Mouse (Mus musculus) 416B (cell line): ENCODE measurements around the gene Sos2.

ENCODE experiments used
- DNase-seq: peaks from one replicate; pipeline ENCODE4 v3.0.0; 2011; ENCODE audit warnings: low read depth

The Sos2 gene

GRCm38 (mm10) chr12:69681566-69682061 is at the start of gene Sos2:
TSS of gene Sos2 (minus strand) at chr12:69681852.
- no peak for DNase-seq

GRCm38 (mm10) chr12:69730306-69730705 is 48.7 kb upstream of the Sos2 start:
- DNase-seq, result no peak

DNA sequence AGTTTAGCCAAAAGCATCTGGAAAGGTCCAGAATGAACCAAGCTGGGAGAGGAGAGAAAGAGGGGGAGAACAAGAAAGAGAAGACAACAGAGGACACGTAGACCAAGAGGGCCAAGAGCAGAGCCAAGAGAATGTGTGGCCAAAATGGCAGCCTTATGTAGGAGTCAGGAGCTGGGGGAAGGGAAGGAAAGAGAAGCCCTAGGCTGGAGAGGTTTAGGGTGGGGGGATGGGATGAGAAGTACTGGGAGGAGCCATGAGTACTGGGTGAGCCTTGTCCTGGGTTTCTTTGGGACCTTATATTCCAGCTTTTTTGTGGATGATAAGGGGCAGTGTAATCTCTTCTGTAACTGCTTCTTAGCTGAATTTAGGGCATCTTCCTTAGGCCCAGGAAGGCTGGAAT is 47.6 kb upstream of the Sos2 start:
- DNase-seq, result no peak

GRCm38 (mm10) chr12:69724711-69725460 is 43.2 kb upstream of the Sos2 start, which contains the start of the genes L2hgdh and Atp5s:
TSS of gene L2hgdh (minus strand) at chr12:69724873.
TSS of gene Atp5s (plus strand) at chr12:69724950.
- peak; percentile 96 for DNase-seq

- no peak for DNase-seq
Observed at GRCm38 (mm10) chr12:69724018-69724710, 42.5 kb upstream of the Sos2 start.

GRCm38 (mm10) chr12:69723376-69723775 is 41.7 kb upstream of the Sos2 start:
- DNase-seq, result no peak

DNA sequence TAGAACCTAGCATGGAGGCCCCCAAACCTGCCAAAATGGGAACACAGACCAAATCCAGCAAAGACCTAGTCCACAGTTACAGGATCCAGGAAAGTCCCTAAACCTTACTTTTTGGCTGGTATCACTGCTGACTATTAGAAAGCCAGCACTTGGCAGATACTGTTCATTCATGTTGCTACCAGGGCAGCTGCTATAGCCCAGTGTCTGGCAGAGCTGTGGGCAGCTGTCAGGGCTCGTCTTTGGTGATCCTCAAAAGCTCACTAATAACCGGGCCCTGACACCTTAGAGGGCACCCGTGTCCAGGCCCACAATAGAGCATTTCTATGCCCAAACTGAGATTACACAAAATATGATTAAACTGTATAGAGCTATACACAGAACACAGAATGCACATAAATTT is 41.2 kb upstream of the Sos2 start:
- no peak for DNase-seq

DNA sequence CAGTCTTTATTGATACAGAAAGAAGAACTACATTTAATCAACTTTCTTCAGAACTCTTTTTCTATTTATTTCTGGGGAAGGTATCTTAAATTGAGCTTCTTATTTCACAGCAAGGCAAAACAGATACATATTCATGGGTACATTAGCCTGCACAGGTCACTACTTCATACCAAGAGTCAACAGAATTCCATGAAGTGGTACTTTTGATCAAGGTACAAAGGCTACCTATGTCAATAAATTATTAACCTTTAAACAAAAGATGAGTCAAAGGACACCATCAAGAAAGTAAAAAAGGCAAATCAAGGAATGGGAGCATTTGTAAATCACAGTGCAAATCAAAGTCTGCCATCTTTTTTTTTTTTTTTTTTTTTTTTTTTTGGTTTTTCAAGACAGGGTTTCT is 32.0 kb upstream of the Sos2 start:
- no peak for DNase-seq

GRCm38 (mm10) chr12:69704799-69705458 is 23.3 kb upstream of the Sos2 start:
- no peak for DNase-seq

DNA sequence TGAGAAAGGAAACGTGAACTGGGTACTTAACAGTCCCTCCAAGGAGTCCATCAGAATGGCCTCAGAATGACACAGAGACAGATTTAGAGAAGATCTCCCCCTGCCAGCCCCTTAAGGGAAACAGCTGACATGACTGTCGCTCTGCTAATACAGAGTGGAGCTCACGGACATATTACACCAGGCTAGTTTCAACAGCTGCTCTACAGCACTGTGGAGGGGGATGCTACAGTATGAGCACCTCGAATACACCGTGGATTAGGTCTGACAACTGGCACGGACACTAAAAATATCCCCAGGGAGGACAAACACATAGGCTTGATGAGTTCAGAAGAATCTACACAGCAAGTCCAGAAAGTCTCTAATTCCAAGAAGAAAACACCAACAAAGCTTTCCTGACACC is 16.7 kb upstream of the Sos2 start:
- no peak for DNase-seq

DNA sequence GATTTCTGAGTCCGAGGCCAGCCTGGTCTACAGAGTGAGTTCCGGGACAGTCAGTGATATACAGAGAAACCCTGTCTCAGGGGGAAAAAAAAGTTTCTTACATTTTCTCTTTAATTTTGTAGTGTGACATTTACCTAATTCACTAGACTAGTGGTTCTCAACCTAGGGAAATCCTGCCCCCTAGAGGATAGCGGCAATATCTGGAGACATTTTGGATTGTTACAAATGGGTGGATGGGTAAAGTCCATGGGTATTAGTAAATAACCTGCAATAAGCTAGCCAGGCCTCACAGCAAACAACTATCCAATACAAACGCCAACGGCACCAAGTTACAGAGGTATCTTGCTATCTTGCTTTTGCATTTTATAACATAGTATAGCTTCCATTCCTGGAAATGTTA is 15.1 kb upstream of the Sos2 start:
- peak; percentile 78 for DNase-seq

DNA sequence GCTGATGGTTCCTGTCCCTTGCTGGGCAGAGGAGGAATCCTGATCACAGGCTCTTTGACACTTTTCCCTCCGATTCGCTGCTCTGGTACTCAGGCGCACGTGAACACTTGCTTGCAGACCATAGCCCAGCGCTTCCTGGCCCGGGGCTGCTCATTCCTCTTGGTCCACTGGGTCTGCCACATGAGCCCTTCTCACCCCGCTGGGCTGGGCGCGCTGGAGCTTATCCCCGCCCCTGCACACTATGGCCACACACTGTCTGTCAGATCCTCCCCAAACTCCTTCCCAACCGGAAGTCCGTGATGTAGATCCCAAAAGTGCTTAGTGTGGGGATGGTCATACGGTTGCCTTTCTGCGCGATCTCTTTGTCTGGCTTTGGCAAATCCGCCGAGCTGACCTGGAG is 11.8 kb upstream of the Sos2 start:
- no peak for DNase-seq

DNA sequence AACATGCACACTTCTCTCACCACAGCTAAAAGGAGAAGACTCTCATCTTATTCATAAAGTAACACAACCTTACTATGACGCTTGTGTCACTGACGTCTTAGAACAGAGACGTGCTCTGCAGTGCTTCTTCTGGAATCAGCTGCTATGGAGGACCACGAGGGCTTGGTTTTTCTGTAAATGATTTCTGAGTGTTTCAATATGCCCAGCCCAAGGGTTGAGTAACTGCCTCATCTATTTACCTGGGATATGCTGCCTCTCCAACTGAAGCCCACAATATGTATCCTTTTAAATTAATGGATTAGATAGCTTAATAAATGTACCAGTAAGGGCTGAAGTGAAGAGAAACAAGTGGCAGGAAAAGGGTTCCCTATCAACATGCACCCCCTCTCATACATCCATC is 9.1 kb upstream of the Sos2 start:
- DNase-seq, result no peak

- DNase-seq, result no peak
Observed at GRCm38 (mm10) chr12:69689094-69689493, 7.4 kb upstream of the Sos2 start.

- peak; percentile 47 for DNase-seq
Observed at GRCm38 (mm10) chr12:69688368-69688767, 6.7 kb upstream of the Sos2 start.

GRCm38 (mm10) chr12:69683537-69683936 is 1.9 kb upstream of the Sos2 start:
- peak; percentile 97 for DNase-seq

DNA sequence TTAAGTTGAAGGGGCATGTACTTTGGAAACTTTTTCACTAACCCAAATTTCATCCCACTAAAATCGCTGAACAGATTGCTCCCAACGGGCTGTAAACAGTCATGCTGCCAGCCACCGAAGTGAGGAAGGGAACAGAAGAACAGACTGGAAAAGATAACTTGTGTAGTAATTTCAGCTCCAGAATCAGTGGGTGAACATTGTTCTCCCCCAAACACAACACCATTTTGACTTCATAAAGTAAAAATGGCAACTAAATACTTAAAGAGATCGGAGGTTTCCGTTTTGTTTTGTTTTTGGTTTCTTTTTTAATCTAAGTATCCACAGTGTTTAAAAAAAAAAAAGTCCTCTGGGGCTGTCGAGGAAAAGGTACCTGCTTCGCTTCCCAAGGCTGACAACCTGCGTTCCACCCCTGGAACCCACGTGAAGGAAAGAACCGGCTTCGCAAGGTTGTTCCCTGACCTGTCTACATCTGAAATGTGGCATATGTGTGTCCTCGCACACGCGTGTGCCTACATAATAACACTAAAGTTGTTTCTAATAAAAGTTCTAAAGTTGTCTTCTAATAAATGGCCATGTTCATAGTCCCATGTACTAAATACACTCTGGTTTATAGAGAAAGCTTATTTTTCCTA is 1.3 kb upstream of the Sos2 start:
- peak; percentile 58 for DNase-seq

GRCm38 (mm10) chr12:69682065-69682787 is 574 bp upstream of the Sos2 start:
- DNase-seq, result peak; percentile 68

- peak; percentile 96 for DNase-seq
Observed at GRCm38 (mm10) chr12:69680635-69681565, 752 bp downstream of the Sos2 start.

- DNase-seq, result no peak
Observed at GRCm38 (mm10) chr12:69676157-69676556, 5.5 kb downstream of the Sos2 start.
